Mouse (Mus musculus) fat pad, adult 2 months (tissue): ENCODE measurements around the gene Sestd1.

Source experiments
- DNase-seq: peaks from one replicate; pipeline ENCODE4 v3.0.0-alpha.2; 2011; ENCODE audit warnings: low read depth, low spot score; ENCODE audit errors: extremely low read depth

The Sestd1 gene

DNA sequence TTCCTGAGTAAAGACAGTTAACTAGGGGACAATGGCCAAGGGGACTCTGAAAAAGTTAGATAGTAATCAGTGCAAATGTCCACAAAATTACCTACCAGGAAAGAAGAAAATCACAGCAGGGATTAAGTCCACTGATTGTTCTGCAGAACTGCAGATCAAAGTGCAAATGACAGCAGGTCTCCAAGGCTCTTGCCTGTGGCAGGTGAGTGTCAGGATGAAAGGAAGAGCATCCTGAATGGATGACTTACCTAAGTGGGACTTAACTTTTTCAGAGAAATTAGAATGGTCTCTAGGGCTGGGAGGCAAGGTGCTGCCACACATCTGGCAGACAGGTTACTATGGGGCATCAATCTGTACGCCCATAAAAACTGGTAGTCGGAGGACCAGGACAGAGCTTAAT, 47.8 kb downstream of the Sestd1 start:
- DNase-seq = no peak

DNA sequence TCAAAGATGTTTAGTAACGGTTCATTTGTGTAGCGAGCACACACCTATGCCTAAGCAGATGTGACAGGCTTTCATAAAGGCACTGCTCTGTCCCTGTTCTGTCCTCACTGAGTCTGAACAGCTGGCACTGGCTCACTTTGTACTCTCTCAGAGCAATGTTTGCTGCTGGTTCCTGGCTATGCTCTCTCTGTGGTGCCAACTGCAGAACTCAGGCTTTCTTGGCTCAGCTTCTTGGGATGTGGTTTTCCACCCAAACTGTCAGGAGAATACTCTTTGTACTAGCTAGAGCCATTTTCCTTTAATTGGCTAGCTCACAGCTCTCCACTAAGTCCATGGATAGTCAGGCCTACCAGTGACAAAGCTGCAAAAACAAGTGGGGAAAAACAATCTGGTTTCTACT, 59.4 kb downstream of the Sestd1 start:
- no peak for DNase-seq

DNA sequence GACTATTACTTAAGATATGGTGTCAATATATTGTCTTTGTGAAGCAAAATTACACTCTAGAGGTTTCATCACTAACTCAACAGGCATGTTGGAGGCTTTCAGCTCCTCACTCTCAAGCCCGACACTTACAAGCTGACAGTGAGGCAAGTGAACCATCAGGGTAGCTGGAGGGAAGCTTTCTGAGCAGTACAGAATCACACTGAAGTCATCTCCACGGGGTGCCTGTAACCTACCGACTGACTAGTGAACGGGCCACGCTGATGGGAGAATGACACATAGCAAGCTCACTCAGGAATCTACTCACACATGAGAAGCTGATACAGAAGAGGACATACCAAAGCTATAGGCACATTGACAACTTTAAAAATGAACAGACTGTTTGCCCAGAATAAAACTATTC, 67.5 kb downstream of the Sestd1 start:
- DNase-seq = no peak

- no peak for DNase-seq
Measured at GRCm38 (mm10) chr2:77206951-77207350, 73.4 kb downstream of the Sestd1 start.

DNA sequence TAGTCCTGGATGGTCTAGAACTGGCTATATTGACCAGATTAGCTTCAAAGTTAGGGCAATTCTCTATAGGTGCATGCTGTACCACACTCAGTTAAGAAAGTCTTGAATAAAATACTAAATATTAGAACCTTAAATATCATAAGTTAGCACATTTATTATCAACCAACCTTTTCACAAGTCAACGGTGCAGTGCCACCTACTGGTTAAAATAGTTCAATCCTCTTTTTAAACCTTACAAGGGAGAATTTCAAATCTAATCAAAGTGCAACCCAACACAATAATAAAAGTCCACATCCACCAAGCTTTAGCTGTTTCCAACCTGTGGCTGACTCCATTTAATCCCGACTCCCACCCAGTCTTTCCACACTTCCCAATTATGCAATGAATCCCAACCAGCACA, 76.5 kb downstream of the Sestd1 start:
- no peak for DNase-seq

- DNase-seq = no peak
Measured at GRCm38 (mm10) chr2:77201900-77202299, 78.5 kb downstream of the Sestd1 start.

GRCm38 (mm10) chr2:77200958-77201614, 79.3 kb downstream of the Sestd1 start:
- DNase-seq = no peak

DNA sequence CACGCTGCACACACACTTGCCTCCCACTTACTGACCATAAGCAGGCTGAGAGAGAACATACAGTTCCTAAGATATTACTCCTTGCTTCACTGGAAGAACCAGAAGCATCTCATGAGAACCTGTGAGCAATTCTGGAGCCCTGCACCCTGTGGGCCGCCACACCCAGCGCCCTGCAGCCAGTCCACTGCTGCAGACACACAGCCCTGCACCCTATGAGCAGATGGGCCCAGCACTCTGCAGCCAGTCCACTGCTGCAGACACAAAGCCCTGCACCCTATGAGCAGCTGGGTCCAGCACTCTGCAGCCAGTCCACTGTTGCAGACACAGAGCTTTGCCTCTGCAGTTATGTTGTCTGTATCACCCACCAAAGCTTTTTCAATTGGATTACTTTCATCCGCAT, 80.0 kb downstream of the Sestd1 start:
- DNase-seq = no peak

GRCm38 (mm10) chr2:77198246-77198645, 82.1 kb downstream of the Sestd1 start:
- no peak for DNase-seq

DNA sequence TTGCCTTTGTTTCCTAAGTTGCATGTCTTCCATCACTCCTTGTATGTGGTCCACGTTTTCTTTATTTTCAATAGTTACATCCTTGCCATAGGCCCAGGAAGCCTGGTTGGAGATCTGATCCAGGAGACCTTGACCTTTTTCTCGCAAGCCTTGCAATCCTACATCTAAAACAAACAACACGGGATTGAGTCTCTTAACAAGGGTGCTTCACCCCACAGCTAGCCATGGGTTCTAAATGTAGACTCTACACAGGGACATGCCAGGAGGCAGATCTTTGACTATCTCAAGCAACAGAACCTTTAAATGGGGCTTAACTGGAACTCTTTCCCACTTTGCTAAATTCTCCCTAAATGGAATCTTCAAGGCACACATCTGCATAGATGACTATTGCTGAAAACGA, 83.6 kb downstream of the Sestd1 start:
- DNase-seq = no peak

DNA sequence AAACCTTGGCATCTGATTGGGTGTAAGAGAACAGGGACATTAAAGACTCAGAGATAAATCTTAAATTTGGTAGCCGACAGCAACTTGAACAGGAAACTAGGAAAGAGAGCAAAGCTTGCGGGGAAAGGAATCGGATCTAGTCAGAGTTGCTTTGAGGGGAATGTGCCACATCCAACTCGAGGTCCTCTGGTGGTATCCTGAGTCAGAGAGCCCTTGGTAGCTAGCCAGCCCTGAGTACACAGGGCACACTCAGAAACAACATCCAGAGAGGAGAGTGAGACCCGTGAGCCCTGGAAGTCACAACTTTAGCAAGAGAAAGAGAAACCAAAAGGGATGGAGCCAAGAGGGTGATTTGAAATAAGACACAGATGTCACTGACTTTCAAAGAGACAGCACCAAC, 85.3 kb downstream of the Sestd1 start:
- no peak for DNase-seq

DNA sequence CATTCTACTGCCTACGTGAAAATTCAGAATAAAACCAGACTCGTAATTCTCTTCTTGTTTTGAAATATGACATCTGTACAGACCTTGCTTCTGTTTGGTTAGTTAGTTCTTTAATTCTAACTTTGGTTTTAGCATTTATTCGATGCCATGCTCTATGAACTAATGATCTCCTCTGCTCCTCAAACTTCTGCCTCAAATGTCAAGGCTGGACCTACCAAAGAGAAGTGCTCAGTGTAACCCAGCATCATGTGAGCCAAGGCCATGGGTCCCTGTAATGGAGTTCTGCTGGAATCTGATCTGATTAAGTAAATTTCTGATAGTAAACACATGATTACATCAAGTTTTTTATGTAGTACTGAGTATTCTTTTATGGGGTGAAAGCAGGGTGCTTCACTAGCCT, 88.6 kb downstream of the Sestd1 start:
- no peak for DNase-seq

- no peak for DNase-seq
Measured at GRCm38 (mm10) chr2:77190891-77191290, 89.5 kb downstream of the Sestd1 start.

- no peak for DNase-seq
Measured at GRCm38 (mm10) chr2:77190301-77190700, 90.1 kb downstream of the Sestd1 start.

DNA sequence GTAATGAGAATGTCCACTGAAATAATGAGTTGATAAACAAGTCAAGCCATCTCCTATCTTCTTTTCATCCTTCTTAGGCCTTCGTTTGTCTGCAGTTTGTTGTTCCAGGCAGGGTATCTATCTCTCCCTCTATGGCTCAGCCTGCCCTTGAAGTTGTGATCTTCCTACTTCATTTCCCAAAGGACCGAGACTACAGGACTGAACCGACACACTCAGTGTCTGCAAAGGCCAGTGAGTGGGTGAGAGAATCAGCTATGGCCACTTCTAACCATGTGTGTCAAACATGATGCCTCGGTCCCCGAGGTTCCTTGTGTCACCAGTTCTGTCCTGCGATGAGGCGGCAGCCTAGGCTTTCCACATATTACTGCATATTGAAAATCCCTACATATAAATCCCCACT, 90.7 kb downstream of the Sestd1 start:
- no peak for DNase-seq

GRCm38 (mm10) chr2:77187501-77187900, 92.9 kb downstream of the Sestd1 start:
- no peak for DNase-seq

GRCm38 (mm10) chr2:77186912-77187311, 93.5 kb downstream of the Sestd1 start:
- DNase-seq = no peak

GRCm38 (mm10) chr2:77184049-77184571, 96.3 kb downstream of the Sestd1 start:
- DNase-seq = no peak

- DNase-seq = no peak
Measured at GRCm38 (mm10) chr2:77183646-77184045, 96.7 kb downstream of the Sestd1 start.

- DNase-seq = no peak
Measured at GRCm38 (mm10) chr2:77182996-77183380, 97.4 kb downstream of the Sestd1 start.

GRCm38 (mm10) chr2:77182271-77182995, 98.0 kb downstream of the Sestd1 start:
- DNase-seq = no peak

DNA sequence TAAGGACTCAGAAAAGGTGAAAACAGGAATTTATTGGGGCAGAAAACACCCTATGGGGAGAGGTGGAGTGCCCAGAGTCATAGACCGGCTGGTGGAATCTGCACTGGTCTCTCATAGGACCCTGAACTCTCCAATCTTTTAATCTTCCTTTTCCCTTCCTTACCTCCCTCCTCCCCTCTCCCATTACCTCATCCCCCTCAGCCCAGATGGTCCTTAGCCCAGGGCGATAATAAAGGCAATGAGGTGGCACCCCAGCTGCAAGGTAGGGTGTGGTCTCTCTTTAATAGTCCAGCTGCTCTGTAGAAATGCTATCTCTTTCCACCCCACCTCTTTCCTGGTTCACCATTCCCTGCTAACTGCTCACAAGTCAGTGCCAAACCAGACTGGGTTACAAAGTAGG, 102.9 kb downstream of the Sestd1 start:
- DNase-seq = no peak

DNA sequence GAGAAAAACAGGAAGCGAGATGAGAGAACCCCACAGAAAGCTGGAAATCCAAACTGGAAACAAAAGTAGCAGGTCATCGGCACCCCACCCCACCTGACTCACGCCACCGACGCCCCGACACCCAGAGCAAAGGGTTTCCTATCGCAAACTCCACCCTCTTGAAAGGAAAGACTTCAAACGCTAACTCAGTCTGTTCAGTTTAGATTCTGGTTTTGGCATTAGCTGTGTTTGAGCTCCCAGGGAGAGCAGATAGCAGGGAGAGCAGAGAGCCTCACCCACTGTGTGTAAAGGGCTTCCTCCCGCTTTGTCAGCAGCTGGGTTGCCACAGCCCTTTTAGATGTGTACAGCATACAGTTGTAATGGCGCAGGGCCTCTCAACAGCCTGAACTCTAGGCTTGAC, 104.0 kb downstream of the Sestd1 start:
- no peak for DNase-seq
